Mouse (Mus musculus) R1 (cell line): ENCODE measurements around the gene Ackr3.

Experiments
- DNase-seq: peaks from one replicate; pipeline ENCODE4 v3.0.0-alpha.2; 2018; ENCODE audit warnings: low read depth, low spot score

Gene Ackr3

GRCm38 (mm10) chr1:90204821-90205220 is 1.0 kb downstream of the Ackr3 start:
- no peak for DNase-seq

DNA sequence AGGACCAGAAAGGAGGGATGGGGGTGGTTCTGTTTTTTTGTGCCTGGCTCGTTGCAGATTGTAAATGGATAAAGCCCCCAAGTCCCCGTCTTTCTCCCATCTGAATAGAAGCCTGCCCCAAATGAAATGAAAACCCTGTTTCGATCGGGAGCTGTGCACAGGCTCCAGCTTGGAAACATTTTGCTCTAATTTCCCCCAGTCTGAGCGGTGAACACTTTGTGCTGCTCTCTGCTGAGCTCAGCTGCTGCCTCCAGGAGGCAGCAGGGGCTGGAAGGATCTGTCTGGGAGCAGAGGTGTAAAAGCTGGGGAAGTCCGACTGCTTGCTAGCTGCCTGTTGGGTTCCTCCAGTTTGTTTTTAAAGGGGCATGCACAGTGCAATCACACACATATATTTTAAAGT is 1.4 kb downstream of the Ackr3 start:
- peak; percentile 24 for DNase-seq

DNA sequence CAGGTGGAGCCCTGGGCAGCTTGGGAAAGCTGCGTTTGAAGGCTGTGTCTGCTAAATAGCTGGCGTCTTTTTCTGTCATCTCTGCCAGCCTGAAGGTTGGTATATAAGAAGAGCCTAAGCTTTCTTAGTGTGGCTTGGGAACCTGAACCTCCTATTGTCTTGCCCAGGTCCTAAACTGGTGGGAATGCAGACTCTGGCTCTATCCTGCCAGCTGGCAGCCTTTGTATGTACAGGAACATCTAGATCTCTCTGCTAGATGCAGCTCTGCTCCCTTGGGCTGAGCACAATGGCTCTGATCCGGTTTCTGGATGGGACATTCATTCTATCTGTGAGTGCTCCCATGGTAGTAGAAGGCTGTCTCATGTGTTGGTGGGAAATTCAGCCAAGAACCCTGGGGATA is 2.9 kb downstream of the Ackr3 start:
- DNase-seq: no peak

DNA sequence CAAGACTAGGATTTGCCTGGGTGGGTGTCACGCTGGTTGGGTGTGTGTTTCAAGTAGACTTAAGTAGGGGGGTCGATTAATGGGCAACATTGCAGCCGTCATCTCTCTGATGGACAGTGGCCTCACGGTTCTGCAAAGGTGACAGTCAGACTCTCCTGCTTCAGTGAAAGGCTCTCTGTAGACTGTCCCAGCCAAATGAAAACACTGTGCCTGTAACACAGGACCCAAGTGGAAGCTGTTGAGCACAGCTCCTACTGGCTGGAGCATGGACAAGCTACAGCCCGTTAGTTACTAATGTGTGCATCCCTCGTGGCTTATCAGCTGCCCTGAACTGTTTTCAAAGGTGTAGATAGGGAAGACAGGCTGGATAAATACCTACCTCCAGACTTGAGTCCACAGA is 3.5 kb downstream of the Ackr3 start:
- DNase-seq: no peak

DNA sequence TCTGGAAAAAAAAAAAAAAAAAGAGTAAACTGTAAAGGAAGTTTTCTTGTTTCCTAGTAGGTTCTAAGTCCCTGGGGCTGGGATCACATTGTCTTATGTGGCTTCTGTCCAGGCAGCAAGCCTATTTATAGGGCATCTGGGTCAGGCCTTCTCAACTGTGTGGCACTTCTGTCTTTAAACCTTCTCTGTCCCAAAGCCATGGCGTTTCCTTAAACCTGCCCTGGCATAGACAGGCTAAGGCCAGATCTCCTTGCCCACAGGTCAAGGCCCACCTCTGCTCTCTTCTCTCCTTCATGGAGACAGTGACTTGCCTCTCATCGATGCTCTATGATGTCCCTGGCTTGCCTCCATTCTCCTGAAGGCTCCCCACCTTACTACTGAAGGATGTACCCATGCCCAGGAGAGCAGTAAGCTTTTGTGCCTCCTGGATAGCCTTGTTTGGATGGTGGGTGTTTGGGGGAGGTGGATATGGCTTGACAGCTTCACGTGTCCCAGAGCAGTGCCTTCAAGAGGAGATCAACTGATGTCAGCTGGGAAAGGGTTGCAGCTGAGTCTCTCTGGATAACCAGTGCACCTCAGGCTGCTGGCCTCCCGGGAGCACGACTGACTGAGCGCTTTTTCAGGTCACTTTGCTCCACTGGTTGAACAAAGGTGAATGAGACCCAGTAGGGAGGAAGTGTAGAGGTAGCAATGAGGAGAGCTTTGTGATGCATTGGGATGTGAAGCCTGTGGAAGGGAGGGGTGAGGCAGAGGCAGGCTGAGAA is 4.1 kb downstream of the Ackr3 start:
- DNase-seq: peak; percentile 19

GRCm38 (mm10) chr1:90208503-90208860 is 4.7 kb downstream of the Ackr3 start:
- no peak for DNase-seq

- DNase-seq: no peak
Observed at GRCm38 (mm10) chr1:90209069-90209468, 5.3 kb downstream of the Ackr3 start.

DNA sequence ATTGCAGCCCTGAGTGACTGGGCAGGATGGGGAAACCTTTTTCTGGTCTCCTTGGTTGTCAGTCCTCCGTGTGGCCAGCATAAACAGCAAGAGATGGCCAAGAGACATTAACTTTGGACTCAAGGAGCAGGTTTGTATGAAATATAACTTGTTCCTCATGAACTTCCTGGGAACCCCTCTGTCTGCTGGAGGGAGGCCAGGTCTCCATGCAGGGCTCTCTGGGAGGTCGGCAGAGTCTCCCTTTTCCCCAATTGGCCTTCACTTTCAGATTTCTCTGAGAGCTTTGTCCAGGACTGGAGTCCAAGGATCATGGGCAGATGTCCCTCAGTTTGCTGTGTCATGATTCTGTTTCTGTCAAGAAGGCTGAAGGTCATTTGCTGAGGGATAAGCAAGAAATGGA is 6.0 kb downstream of the Ackr3 start:
- no peak for DNase-seq

- DNase-seq: no peak
Observed at GRCm38 (mm10) chr1:90210346-90210745, 6.6 kb downstream of the Ackr3 start.

DNA sequence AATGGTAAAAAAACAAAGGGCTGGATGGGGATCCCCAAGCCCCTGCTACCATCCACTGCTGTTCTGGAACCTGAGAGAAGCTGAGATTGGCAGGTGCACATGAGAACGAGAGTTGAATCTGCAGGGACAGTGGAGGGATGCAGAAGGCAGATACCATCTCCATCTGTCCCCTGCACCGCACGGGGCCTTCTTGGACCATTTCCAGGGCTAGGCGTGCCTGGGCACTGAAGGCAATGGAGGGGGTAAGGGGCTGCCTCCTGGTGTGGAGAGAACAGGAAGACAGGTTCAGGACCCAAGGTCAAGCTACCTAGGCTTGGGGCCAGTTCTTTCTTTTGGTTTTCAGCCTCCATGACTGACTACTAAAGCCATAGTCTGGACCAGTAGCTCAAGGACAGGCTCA is 7.0 kb downstream of the Ackr3 start:
- DNase-seq: no peak

DNA sequence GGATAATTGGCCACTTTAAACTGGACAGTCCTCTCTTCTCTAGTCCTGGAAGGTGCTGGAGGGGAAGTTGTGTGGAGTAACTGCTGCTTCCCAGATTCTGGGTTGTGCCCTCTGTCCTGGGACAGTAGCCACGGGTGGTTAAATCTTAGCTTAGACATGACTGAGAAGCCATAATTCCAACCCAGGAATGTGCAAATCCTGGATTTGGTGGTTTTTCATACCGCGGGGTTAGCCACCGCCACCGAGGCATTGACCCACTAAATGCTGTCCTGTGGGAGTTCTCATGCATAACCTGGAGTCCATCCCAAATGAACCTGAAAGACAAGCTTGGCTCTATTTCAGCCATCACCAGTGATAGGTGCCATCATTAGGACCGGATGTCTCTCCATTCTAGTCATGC is 8.6 kb downstream of the Ackr3 start:
- DNase-seq: no peak

GRCm38 (mm10) chr1:90212901-90213300 is 9.1 kb downstream of the Ackr3 start:
- no peak for DNase-seq

DNA sequence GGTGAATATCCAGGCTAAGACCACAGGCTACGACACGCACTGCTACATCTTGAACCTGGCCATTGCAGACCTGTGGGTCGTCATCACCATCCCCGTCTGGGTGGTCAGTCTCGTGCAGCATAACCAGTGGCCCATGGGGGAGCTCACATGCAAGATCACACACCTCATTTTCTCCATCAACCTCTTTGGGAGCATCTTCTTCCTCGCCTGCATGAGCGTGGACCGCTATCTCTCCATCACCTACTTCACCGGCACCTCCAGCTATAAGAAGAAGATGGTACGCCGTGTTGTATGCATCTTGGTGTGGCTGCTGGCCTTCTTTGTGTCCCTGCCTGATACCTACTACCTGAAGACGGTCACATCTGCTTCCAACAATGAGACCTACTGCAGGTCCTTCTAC is 10.2 kb downstream of the Ackr3 start:
- no peak for DNase-seq

DNA sequence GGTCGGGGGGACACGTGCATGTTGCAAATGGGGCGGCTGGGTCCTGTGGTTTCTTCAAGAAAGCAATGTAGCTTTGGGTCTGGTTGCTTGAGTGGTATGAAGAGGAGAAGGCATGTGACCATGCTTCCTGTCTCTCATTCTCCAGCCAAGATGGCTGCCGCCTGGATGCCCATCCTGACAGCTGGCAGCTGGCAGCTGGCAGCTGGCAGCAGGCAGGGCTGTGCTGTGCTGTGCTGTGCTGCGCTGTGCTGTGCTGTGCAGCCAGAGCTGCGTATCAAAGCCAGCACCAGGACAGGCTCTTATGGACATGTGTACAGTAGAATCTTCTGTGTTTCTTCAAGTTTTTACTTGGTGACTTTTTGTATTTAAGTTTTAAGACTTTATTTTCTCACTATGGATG is 11.1 kb downstream of the Ackr3 start:
- no peak for DNase-seq

GRCm38 (mm10) chr1:90215881-90216280 is 12.1 kb downstream of the Ackr3 start:
- DNase-seq: no peak

DNA sequence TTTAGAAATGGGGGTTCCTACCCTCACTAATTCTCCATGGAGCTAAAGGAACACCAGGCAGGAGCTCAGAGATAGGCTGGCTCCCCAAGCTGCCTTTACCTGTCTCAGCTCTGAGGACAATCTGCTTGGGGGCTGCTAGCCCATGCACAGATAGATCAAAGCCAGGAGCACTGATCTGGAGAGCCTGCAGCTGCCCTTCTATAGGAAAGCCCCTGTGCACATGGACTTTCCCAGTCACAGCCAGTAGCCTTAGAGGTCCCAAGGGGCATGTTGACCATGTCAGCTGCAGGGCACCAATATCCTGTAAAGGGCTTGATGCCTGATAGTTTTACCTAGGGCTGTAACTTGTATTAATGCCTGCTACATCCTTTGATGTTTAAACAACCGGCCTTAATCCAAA is 12.6 kb downstream of the Ackr3 start:
- DNase-seq: no peak

- no peak for DNase-seq
Observed at GRCm38 (mm10) chr1:90220280-90220679, 16.5 kb downstream of the Ackr3 start.

DNA sequence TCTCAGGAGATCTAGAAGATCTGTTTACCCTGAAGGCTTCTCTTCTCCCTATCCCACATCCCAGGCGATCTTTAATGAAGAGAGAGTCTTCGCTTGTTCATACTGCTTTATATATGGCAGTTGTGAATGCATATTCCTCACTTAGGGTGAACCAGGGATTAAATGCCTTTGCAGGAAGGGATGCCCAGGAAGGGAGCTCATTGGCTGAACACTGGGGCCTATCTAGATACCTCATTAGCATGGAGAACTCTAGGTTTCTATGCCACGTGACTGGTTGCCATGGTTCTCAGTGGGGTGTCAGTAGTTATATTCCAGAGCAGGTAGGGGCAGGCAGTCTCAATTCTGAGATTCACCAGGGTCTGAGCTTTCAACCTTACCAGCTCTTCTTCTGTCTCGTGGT is 17.1 kb downstream of the Ackr3 start:
- no peak for DNase-seq

- peak; percentile 71 for DNase-seq
Observed at GRCm38 (mm10) chr1:90221811-90222361, 18.1 kb downstream of the Ackr3 start.

GRCm38 (mm10) chr1:90222427-90222901 is 18.7 kb downstream of the Ackr3 start:
- no peak for DNase-seq

DNA sequence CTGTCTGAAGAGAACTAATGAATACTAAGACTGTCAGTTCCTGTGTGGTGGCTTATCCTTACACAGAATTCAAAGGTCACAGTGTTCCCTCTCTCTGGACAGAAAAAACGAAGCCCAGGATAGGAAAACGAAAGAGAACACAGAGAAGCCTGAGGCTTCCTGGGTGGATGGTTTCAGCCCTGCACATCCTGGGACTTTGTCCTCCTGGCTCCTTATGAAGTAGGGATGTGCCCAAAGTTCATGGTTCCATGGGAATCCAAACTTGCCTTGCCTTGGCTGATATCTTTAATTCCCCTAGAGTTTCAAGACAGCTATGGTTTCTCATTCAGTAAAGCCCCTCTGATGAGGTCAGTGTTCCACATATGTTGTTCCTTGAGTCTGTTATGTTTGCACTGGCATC is 19.2 kb downstream of the Ackr3 start:
- DNase-seq: no peak

DNA sequence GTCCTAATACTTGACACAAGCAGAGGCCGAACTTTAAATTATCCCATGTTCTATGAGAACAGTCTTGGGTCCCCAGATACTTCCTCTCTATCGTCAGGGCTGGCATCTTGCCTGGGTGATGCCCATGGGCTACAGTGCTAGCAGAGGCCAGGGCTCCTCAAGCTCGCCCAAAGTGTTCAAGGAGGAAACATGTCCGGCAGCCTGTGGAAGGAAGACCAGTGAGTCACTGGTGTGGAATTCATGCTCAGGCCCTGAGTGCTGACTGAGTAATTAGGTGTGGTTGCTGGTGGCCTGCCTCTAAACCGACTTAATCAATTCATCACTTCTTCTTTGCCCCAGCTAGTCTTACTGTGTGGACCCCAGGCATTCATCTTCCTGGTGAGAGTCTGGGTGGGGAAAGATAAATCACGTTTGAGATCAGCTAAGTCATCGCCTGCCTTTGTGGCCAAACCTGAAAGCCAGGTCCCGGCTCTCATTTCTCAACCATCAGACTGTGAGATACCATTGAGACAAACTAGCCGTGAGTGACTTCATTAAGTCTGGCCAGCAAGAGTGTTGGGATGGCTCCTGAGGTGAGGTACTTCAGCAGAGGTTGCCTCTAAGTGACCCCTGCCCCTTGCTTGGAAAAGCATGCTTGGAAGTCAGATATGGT is 21.9 kb downstream of the Ackr3 start:
- peak; percentile 35 for DNase-seq

DNA sequence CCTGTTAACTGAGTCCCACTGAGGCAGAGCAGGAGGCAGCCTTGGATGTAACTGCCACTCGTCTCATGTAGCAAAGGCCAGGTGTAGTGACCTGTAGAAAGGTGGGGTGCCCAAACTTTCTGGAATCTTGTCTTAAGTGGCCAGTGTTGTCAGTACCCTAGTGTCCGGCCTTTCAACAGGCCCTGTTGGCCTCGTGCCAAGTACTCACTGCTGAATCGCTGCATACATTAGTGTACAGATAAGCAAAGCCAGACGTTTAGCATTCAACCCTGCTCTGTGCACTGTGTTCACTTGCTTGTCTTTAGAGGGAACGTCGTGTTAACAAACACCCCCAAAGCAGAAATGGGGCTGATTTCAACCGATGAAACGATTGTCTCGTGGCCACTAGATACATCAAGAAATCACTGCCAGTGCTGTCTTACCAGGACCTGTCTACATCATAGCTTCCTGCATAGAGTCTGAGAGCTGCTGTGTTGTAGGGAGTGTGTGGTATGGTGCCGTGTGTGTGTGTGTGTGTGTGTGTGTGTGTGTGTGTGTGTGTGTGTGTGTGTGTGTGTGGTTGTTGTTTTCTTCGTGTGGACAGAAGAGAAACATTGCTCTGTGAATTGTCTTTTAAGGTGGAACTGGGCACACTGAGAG is 24.0 kb downstream of the Ackr3 start:
- no peak for DNase-seq
